Mouse (Mus musculus) testis, postnatal 14 days (tissue): ENCODE results near the gene Adcy9.

Experiments
- DNase-seq: peaks from one replicate; pipeline ENCODE4 v3.0.0; 2021; ENCODE audit warnings: low spot score

Adcy9 gene

GRCm38 (mm10) chr16:4318001-4318526 is 102.2 kb downstream of the Adcy9 start:
- DNase-seq: no peak

GRCm38 (mm10) chr16:4316094-4316474 is 104.2 kb downstream of the Adcy9 start:
- DNase-seq: peak; percentile 50

GRCm38 (mm10) chr16:4315352-4316093 is 104.8 kb downstream of the Adcy9 start:
- DNase-seq: no peak

GRCm38 (mm10) chr16:4314891-4315290 is 105.4 kb downstream of the Adcy9 start:
- DNase-seq: no peak

- no peak for DNase-seq
Measured at GRCm38 (mm10) chr16:4312018-4312417, 108.3 kb downstream of the Adcy9 start.

GRCm38 (mm10) chr16:4311608-4312007 is 108.7 kb downstream of the Adcy9 start:
- DNase-seq: no peak

- DNase-seq: no peak
Measured at GRCm38 (mm10) chr16:4307795-4308194, 112.5 kb downstream of the Adcy9 start.

- DNase-seq: no peak
Measured at GRCm38 (mm10) chr16:4304176-4304922, 115.9 kb downstream of the Adcy9 start.

GRCm38 (mm10) chr16:4303554-4303953 is 116.7 kb downstream of the Adcy9 start:
- no peak for DNase-seq

GRCm38 (mm10) chr16:4300280-4300679 is 120.0 kb downstream of the Adcy9 start:
- no peak for DNase-seq

- DNase-seq: no peak
Measured at GRCm38 (mm10) chr16:4293259-4293658, 127.0 kb downstream of the Adcy9 start.

GRCm38 (mm10) chr16:4289507-4289906 is 130.8 kb downstream of the Adcy9 start:
- no peak for DNase-seq

GRCm38 (mm10) chr16:4286593-4286992 is 133.7 kb downstream of the Adcy9 start:
- DNase-seq: no peak

- no peak for DNase-seq
Measured at GRCm38 (mm10) chr16:4285257-4285656, 135.0 kb downstream of the Adcy9 start.

GRCm38 (mm10) chr16:4283267-4283851 is 136.9 kb downstream of the Adcy9 start:
- DNase-seq: no peak

- DNase-seq: no peak
Measured at GRCm38 (mm10) chr16:4281470-4281869, 138.8 kb downstream of the Adcy9 start.

- no peak for DNase-seq
Measured at GRCm38 (mm10) chr16:4280949-4281348, 139.3 kb downstream of the Adcy9 start.

- DNase-seq: no peak
Measured at GRCm38 (mm10) chr16:4279601-4280000, 140.7 kb downstream of the Adcy9 start.

- no peak for DNase-seq
Measured at GRCm38 (mm10) chr16:4276621-4277020, 143.7 kb downstream of the Adcy9 start.

GRCm38 (mm10) chr16:4276151-4276550 is 144.1 kb downstream of the Adcy9 start:
- DNase-seq: no peak

GRCm38 (mm10) chr16:4273702-4274476 is 146.4 kb downstream of the Adcy9 start:
- peak; percentile 80 for DNase-seq

- DNase-seq: no peak
Measured at GRCm38 (mm10) chr16:4272254-4272653, 148.0 kb downstream of the Adcy9 start.
